Mouse (Mus musculus) embryonic facial prominence, embryonic 10.5 days (tissue): ENCODE results near the gene Hist1h1d. TPM values are rescaled to one million over a fixed set of nuclear protein-coding genes. Genes with fewer than 3 reads are reported as not detected.

Source experiments
- DNase-seq: peaks from one replicate; pipeline ENCODE4 v3.0.0-alpha.2; 2017; ENCODE audit warnings: low spot score
- H3K27ac ChIP-seq: fragments of 300-500 bp; sonication (generic); replicated peaks from 2 replicates; pipeline ENCODE4 v1.5.1; 2016; ENCODE audit warnings: mild to moderate bottlenecking
- H3K27me3 ChIP-seq: fragments of 300-500 bp; sonication (generic); replicated peaks from 2 replicates; pipeline ENCODE4 v1.6.1; 2016; ENCODE audit warnings: low read depth, mild to moderate bottlenecking; ENCODE audit not compliant: poor library complexity, severe bottlenecking
- H3K36me3 ChIP-seq: fragments of 300-500 bp; sonication (generic); replicated peaks from 2 replicates; pipeline ENCODE4 v1.6.1; 2016; ENCODE audit warnings: mild to moderate bottlenecking, moderate library complexity
- H3K4me1 ChIP-seq: fragments of 300-500 bp; sonication (generic); 2 replicates; pipeline ENCODE4 v1.6.1; 2016
- H3K4me3 ChIP-seq: fragments of 300-500 bp; sonication (generic); 2 replicates; pipeline ENCODE4 v1.5.1; 2016; ENCODE audit warnings: mild to moderate bottlenecking, moderate library complexity
- H3K9me3 ChIP-seq: fragments of 300-500 bp; sonication (generic); 2 replicates; pipeline ENCODE4 v1.6.1; 2016; ENCODE audit warnings: mild to moderate bottlenecking
- WGBS: fragments of 180-500 bp; shearing (Covaris S2); methylation state at CpG from one replicate; pipeline ENCODE4 v1.1.7; 2016; 5-methylcytosine and 5-hydroxymethylcytosine counted together
- microRNA-seq: library from miRNA; unstranded; fragments of <30 nt; microRNA quantifications from one replicate; pipeline ENCODE4, GENCODE M21; 2017
- polyA plus RNA-seq: library from polyadenylated mRNA; unstranded; fragments of >200 nt; fragmentation: Nextera tagmentation; extraction: Ambion mirVana; gene quantifications from 2 replicates; pipeline ENCODE4 v1.2.1, GENCODE M21; 2016

Hist1h1d gene
- polyA plus RNA-seq, 1 experiment from 2014 or later = 0.60 TPM

GRCm38 (mm10) chr13:23603182-23603699 is 50.2 kb downstream of the Hist1h1d start:
- no peak for DNase-seq
- Histone ChIP-seq H3K27ac (no peak overlapping the region), H3K4me3 (no peak overlapping the region), H3K9me3 (no peaks in the 10 kb centered on the region), H3K27me3 (no peaks in the 10 kb centered on the region), H3K4me1 (no peaks in the 10 kb centered on the region), H3K36me3 (no peaks in the 10 kb centered on the region)
- 81% methylated on average over 7 of the region's 7 CpGs for WGBS

GRCm38 (mm10) chr13:23604452-23604851 is 51.4 kb downstream of the Hist1h1d start:
- WGBS = 89% methylated on average over 3 of the region's 3 CpGs
- DNase-seq = no peak
- no peak overlapping the region for H3K27ac ChIP-seq
- H3K4me3 ChIP-seq = no peak overlapping the region
- no peaks in the 10 kb centered on the region for H3K9me3 ChIP-seq
- H3K4me1 ChIP-seq = no peaks in the 10 kb centered on the region
- no peaks in the 10 kb centered on the region for H3K36me3 ChIP-seq
- H3K27me3 ChIP-seq = no peaks in the 10 kb centered on the region

- Histone ChIP-seq H3K36me3 (no peaks in the 10 kb centered on the region), H3K27ac (no peak overlapping the region), H3K27me3 (no peaks in the 10 kb centered on the region), H3K4me1 (no peaks in the 10 kb centered on the region), H3K4me3 (no peak overlapping the region), H3K9me3 (no peaks in the 10 kb centered on the region)
- WGBS = 89% methylated on average over 3 of the region's 3 CpGs
- DNase-seq = no peak
Measured at GRCm38 (mm10) chr13:23605052-23605451, 52.0 kb downstream of the Hist1h1d start.

- H3K36me3 ChIP-seq = no peaks in the 10 kb centered on the region
- DNase-seq = no peak
- H3K9me3 ChIP-seq = no peaks in the 10 kb centered on the region
- 86% methylated on average over 4 of the region's 4 CpGs for WGBS
- no peak overlapping the region for H3K27ac ChIP-seq
- no peaks in the 10 kb centered on the region for H3K4me1 ChIP-seq
- no peak overlapping the region for H3K4me3 ChIP-seq
- no peaks in the 10 kb centered on the region for H3K27me3 ChIP-seq
Measured at GRCm38 (mm10) chr13:23609209-23609608, 56.1 kb downstream of the Hist1h1d start.

GRCm38 (mm10) chr13:23609844-23610243 is 56.8 kb downstream of the Hist1h1d start:
- Histone ChIP-seq H3K36me3 (no peaks in the 10 kb centered on the region), H3K27me3 (no peaks in the 10 kb centered on the region), H3K4me1 (no peaks in the 10 kb centered on the region), H3K4me3 (no peak overlapping the region), H3K27ac (no peak overlapping the region), H3K9me3 (no peaks in the 10 kb centered on the region)
- DNase-seq = no peak

Small RNAs within 50 kb of the gene (microRNA-seq; reads per million reads assigned to microRNA genes)
- not detected for gene Gm44297
- gene Gm44359 = not detected
- gene Gm44394 = not detected
- gene n-TStga1 = 1.8 reads per million

Other genes with a start within 250 kb of the Hist1h1d start
- 59.9 and 60.6 TPM in 2 replicates for gene Zfp322a, start 184.1 kb upstream of the Hist1h1d start, polyA plus RNA-seq
- 15.0 and 15.6 TPM in 2 replicates for gene Abt1, start 129.4 kb upstream of the Hist1h1d start, polyA plus RNA-seq
- gene Btn1a1, start 87.4 kb upstream of the Hist1h1d start, polyA plus RNA-seq = 0.12 and 0.16 TPM in 2 replicates
- 0.99 and 1.2 TPM in 2 replicates for gene Btn2a2, start 64.4 kb upstream of the Hist1h1d start, polyA plus RNA-seq
- gene Hist1h4h, start 22.2 kb upstream of the Hist1h1d start, polyA plus RNA-seq = 2.7 and 3.0 TPM in 2 replicates
- 4.8 and 5.5 TPM in 2 replicates for gene Hist1h2af, start 19.4 kb upstream of the Hist1h1d start, polyA plus RNA-seq
- 6.5 and 7.7 TPM in 2 replicates for gene Hist1h3g, start 17.8 kb upstream of the Hist1h1d start, polyA plus RNA-seq
- gene Hist1h2bh, start 9.9 kb upstream of the Hist1h1d start, polyA plus RNA-seq = 1.1 TPM in 2 replicates
- 0.97 and 1.2 TPM in 2 replicates for gene Hist1h3f, start 9.2 kb upstream of the Hist1h1d start, polyA plus RNA-seq
- gene Hist1h4f, start 1.6 kb upstream of the Hist1h1d start, polyA plus RNA-seq = 1.00 and 1.2 TPM in 2 replicates
- 5.8 and 6.8 TPM in 2 replicates for gene Hist1h3e, start 9.1 kb downstream of the Hist1h1d start, polyA plus RNA-seq
- gene Hist1h2ae, start 18.0 kb downstream of the Hist1h1d start, polyA plus RNA-seq = 96.8 and 97.7 TPM in 2 replicates
- 7.0 and 9.8 TPM in 2 replicates for gene Hist1h2bg, start 18.1 kb downstream of the Hist1h1d start, polyA plus RNA-seq
- gene Hist1h2bf, start 20.9 kb downstream of the Hist1h1d start, polyA plus RNA-seq = 4.0 and 4.8 TPM in 2 replicates
- 0.97 and 3.8 TPM in 2 replicates for gene Hist1h2ad, start 21.1 kb downstream of the Hist1h1d start, polyA plus RNA-seq
- 9.3 and 10.5 TPM in 2 replicates for gene Hist1h3d, start 22.5 kb downstream of the Hist1h1d start, polyA plus RNA-seq
- 97.2 and 97.7 TPM in 2 replicates for gene Hist1h4d, start 28.3 kb downstream of the Hist1h1d start, polyA plus RNA-seq
- 3.1 and 4.0 TPM in 2 replicates for gene Hist1h2be, start 67.9 kb downstream of the Hist1h1d start, polyA plus RNA-seq
- 18.4 and 19.5 TPM in 2 replicates for gene Hist1h1e, start 69.3 kb downstream of the Hist1h1d start, polyA plus RNA-seq
- gene Hist1h2ac, start 130.7 kb downstream of the Hist1h1d start, polyA plus RNA-seq = 0.91 and 1.3 TPM in 2 replicates
- 19.0 and 20.3 TPM in 2 replicates for gene Hist1h2bc, start 130.9 kb downstream of the Hist1h1d start, polyA plus RNA-seq
- 0.28 TPM in 1 of 2 replicates, not detected in the other for gene Hist1h1t, start 142.6 kb downstream of the Hist1h1d start, polyA plus RNA-seq
- gene Hist1h4c, start 145.2 kb downstream of the Hist1h1d start, polyA plus RNA-seq = 6.6 and 6.8 TPM in 2 replicates
- gene Hfe, start 157.6 kb downstream of the Hist1h1d start, polyA plus RNA-seq = 1.5 and 2.0 TPM in 2 replicates
- gene Hist1h1c, start 185.5 kb downstream of the Hist1h1d start, polyA plus RNA-seq = 9.1 and 9.2 TPM in 2 replicates
- gene Hist1h3c, start 192.3 kb downstream of the Hist1h1d start, polyA plus RNA-seq = 8.6 and 10.0 TPM in 2 replicates
- gene Hist1h2bb, start 193.5 kb downstream of the Hist1h1d start, polyA plus RNA-seq = 1.9 and 2.9 TPM in 2 replicates
- 39.1 and 43.8 TPM in 2 replicates for gene Hist1h2ab, start 197.9 kb downstream of the Hist1h1d start, polyA plus RNA-seq
- 9.5 and 10.3 TPM in 2 replicates for gene Hist1h3b, start 199.0 kb downstream of the Hist1h1d start, polyA plus RNA-seq
- gene Hist1h4b, start 203.8 kb downstream of the Hist1h1d start, polyA plus RNA-seq = 2.8 and 7.1 TPM in 2 replicates
- gene Hist1h4a, start 208.0 kb downstream of the Hist1h1d start, polyA plus RNA-seq = 0.54 and 0.65 TPM in 2 replicates
- gene Hist1h3a, start 209.1 kb downstream of the Hist1h1d start, polyA plus RNA-seq = 4.7 and 5.0 TPM in 2 replicates
- gene Hist1h1a, start 210.4 kb downstream of the Hist1h1d start, polyA plus RNA-seq = 2.7 and 4.0 TPM in 2 replicates
- gene Trim38, start 216.7 kb downstream of the Hist1h1d start, polyA plus RNA-seq = 0.26 TPM in 1 of 2 replicates, not detected in the other